Mouse (Mus musculus) spleen, adult 18-20 months (tissue): ENCODE measurements around the gene 1700008O03Rik.

ENCODE experiments used
- DNase-seq, 2 experiments: peaks; one replicate each; pipeline ENCODE4 v3.0.0; 2022; ENCODE audit warnings: mixed read lengths in 2 of 2

1700008O03Rik gene

DNA sequence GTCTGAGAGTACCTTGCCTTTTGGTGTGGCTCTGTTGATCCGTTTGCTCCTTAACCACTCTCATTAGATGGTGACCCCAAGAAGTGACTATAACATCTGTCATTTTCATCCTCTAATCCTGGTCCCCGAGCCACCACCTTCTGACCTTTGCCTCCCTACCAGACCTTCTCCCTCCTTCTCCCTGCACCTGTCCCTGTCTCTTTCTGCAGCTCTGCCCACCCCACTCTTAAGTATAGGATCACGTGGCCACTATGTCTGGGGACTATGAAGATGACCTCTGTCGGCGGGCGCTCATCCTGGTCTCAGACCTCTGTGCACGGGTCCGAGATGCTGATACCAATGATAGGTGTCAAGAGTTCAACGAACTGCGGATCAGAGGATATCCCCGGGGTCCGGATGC lies at the start of gene 1700008O03Rik:
Gene 1700008O03Rik (minus strand): TSS at position 101 of the 400 bp plus-strand sequence.
- no peak for DNase-seq

DNA sequence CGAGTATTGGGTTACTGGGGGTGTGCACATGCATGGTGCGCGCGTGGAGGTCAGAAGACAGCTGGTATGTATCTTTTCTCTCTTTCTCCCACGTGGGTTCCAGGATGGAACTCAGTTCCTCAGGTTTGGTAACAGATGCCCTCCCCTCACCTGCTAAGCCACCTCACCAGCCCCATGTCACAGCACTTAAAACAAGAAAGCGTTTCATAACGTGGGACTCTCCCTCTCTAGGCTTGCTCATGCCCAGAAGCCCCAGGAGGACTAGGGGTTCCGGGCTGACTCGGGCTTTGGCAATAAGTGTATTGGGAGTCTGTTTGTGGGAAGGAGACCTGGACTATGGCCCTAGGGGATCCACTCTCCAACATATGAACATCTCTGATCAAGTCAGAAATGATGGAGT lies 48.5 kb upstream of the 1700008O03Rik start:
- no peak for DNase-seq

DNA sequence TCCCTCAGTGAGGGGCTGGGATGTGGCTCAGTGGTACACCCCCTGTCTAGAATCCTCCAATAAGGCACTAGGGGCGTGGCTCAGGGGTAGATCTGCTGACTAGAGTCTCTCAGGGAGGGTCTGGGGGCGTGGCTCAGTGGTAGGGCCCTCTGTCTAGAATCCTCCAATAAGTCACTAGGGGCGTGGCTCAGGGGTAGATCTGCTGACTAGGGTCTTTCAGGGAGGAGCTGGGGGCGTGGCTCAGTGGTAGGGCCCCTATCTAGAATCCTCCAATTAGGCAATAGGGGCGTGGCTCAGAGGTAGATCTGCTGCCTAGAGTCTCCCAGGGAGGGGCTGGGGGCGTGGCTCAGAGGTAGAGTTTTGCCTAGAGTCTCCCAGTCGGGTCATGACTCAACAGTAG lies 47.8 kb upstream of the 1700008O03Rik start:
- no peak for DNase-seq

DNA sequence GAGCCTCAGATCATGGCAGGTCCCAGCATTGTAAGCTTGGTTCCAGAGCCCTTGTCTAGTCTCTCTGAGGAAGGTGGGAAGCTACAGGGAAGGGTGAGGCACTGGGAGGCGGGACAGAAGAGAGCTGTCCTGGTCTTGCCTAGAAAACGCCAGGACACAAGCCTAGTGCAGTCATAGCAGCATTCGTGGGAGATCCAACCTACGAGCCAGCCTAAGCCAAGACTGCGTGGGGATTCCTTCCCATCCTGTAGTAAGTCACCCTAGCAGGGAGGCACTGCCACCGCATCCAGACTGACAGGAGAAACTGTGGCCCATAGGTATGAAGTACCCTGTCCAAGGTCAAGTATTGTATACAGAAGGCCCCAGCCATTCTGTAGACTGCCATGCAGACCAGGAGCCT lies 46.9 kb upstream of the 1700008O03Rik start:
- DNase-seq: no peak

DNA sequence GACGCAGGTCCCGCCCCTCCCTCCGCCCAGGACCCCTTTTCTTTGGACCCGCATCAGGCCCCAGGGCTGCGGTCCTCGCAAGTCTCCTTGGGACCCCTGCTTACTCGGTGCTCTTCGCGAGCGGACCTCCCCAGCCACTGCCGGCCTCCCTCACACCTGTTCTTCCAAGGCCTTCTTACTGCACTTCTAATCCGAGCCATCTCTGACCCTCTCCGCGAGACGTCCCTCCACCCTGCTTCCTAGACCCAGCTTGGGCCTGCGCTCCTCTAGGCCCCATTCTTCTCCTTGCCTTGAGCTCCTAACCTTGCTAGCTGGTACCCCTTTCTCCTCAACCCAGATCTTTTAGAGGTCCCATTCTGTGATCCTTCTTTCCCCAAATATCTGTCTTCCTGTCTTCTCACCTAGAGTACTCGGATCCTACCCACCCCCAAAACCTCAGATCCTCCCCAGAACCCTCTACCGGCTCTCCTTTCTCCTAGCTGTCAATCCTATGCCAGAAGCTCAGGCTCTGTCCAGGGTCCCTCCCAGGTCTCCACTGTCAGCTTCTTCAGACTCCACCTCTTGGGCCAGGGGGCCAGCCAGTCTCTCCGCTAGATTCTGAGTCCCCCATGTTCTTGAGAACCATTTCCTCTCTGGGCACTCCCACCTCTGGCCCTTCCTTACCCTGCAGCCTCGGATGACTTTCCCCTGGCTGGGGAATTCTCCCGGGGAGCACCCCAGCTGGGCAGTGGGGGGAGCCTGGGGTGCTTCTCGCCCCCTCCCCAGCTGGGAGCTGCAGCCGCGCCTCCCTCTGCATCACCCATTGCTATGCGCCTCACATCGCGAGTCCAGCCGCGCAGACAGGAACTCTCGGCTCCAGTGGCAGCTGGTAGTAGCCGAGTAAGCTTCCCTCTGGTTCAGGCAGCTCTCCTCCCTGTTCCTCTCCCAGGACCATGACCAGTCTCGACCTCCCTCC lies 44.2 kb upstream of the 1700008O03Rik start:
- DNase-seq: no peak

DNA sequence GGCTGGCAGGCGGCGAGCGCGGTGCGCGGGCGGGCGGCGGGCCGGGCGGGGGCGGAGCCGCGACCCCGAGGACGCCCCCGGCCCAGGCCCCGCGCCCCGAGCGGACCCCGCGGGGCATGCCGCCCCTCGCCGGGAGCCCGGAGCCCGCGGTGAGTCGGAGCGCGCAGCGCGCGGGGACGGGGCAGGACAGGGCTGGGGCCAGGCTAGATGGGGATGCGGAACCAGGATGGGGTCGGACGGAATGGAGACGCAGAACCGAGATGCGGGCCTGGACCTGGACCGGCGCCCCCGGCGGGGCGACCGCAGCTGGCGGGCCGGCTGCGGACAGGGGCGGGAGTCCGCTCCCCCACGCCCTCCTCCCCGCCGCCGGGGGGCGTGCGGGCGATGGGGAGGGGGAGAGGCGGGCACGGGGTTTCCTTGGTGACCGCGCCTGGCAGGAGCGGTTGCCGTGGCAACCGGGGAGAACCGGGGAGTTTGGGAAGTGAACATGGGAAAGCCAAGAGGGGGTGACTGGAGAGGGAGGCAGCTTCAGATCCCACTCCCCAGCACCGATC lies 43.4 kb upstream of the 1700008O03Rik start, which contains the start of gene Lrrc4b:
Gene Lrrc4b (plus strand): TSS at position 51 of the 554 bp plus-strand sequence.
- no peak for DNase-seq

DNA sequence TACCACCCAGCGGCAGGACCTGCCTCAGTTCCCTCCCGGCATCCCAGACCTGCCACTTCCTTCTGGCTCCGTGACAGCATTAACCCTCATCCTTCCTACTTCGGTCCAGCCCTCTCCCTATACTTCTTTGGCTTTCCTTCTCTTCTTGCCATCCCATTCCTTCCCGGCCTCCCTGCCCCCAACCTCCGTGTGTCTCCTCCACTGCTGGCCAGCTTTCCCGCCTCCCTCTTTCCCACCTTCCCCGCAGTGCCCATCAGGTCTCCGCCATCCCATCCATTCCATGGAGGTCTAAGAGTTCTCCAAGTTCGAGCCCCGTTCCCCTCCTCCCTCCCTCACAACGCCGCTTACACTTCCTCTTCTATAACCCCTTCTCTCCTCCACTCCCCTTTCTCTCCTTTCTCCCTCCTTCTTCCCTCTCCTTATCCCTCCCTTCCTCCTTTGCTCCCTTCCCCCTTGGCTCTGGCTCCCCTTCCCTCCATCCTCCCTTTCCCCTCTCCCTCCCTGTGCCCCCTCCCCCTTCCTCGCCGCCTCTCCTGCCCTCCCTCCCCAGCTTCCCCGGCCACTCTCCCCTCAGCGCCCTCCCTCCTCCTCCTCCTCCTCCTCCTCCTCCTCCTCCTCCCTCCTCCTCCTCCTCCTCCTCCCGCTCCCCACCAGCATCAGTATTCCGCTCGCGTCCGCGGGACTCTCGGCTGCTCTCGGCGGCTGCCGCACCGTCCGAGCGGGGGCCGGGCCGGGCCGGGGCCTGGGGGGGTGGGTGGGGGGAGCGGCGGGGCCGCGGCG lies 42.7 kb upstream of the 1700008O03Rik start:
- no peak for DNase-seq

DNA sequence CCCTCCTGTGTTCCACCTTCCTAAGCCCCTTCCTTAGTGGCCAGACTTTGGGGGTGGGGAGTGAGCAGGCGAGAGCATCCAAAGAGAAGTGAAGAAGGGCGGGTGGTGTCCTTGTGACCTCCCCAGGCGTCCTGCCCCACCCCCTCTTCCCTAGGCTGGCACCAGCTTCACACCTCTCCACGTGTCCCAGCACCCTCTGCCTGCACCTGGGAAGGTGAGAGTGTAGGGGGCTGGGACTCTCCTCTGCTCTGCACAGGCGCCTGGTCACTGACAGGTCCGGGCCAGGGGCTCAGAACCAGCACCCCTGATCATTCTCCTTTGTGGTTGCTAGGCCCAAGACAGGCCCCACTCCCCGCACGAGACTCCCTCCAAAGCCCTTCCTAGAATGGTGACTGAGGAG lies 42.0 kb upstream of the 1700008O03Rik start:
- DNase-seq: no peak

DNA sequence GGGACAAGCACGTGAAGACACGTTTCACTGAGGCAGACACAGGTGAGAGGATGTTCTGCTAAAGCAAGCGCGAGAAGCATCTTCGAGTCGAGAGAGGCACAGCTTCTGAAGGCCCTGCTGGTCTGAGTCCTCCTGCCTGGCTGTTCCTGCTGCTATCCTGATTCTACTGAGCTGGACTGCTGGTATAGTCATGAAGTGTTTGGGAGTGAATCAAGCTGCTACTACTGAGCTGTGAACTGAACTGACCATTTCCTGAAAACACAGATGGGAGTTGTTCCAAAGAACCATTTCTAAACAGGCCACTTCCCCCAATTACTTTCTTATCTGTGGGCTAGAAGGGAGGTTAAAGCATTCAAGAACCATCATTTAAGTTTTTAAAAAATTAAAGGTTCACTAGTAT lies 27.7 kb upstream of the 1700008O03Rik start:
- DNase-seq: no peak

DNA sequence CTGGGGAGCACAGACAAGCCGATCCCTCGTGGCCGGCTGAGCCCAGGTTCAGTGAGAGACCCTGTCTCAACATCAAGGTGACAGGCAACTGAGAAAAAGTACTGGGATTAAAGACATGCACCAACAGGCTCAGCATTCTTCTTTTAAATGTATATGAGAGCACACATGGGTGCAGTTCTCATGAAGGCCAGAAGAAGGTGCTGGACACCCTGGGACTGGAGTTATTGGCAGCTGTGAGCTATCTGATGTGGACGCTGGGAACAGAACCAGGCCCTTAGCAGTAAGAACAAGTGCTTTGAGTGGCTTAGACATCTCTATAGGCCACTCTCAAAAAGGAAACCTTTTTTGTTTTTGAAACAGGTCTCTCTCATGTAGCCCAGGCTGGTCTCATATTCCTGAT lies 25.5 kb upstream of the 1700008O03Rik start:
- no peak for DNase-seq

DNA sequence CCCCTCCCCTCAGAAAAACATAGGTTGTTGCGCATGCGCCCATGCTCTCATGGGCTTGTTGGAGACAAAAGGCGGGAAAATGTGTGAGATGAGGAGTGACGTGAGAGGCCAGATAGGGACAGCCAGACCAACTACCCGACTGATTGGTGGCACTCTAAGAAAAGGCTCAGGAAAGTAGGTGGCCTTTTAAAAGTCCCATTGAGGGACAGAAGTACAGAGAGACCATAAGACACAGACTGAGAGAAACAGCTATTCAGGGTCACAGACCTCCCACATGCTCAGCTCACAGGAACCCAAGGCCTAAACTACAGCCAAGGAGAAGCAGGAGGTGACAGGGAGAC lies 20.4 kb upstream of the 1700008O03Rik start:
- no peak for DNase-seq

DNA sequence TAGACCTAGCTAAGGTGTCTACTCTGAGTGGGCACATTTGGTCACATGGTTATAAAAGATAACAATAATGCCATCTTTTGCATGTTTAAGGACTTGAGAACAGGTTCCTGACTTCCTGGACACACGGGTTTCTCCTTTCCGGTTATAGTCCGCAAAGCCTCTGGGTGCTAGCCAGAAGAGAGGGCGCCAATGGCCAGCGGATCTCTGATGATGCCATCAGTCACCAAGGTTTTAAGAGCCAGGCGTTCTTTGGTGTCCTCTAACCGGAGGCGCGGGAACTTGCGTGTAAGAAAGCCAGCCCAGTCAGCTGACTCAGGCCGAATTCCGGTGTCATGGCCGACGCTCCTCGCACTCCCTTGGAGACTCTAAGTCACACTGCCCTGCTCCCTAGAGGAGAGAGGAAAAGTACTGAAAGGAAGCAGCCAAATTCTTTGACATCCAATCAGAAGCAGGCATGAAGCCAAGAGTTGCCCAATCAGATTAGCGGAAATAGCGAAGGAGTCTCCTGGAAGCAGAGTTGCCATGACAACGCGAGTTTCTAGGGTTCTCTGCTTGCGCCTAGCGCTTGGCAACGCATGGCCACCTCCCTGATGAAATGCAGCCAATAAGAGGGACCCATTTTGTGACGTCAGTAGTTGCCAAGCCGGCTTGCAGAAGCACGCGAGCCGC lies 19.9 kb upstream of the 1700008O03Rik start:
- DNase-seq: peak; percentile 61 to 64

DNA sequence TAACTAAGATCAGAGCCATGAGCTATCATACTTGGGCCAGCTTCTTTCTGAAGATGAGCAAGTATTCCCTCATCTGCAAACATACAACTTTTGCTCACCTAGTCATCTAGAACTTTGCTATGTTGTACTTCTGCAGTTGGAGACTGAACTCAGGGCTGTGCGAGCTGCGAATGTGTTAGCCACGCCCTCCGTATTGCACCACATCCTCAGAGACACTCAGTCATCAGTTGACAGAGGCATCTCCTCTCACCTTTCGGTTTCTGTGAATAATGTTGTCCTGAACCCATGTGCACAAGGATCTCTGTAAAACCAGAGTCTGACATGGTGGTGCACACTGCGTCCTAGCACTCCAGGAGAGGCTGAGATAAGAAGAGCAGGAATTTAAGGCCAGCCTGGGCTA lies 16.1 kb upstream of the 1700008O03Rik start:
- DNase-seq: no peak

DNA sequence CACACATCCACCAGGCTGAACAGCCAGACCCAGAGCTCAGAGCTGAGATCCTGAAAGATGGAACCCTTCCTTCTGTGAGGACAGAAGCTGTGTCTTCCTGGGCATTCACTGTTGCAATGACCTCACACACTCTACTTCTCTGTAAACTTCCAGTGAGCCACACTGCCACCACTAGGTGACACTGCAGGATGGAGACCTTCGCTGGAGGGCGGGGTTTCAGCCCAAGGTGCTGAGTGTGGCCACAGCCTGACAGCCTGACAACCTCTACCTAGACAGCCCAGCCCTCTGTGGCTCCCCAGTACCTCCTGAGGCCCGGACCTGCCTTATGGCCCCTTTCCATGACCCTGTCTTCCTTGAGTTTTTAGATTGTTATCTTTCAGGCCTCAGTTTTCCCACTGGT lies 12.9 kb upstream of the 1700008O03Rik start:
- DNase-seq: peak; percentile 43 to 60

DNA sequence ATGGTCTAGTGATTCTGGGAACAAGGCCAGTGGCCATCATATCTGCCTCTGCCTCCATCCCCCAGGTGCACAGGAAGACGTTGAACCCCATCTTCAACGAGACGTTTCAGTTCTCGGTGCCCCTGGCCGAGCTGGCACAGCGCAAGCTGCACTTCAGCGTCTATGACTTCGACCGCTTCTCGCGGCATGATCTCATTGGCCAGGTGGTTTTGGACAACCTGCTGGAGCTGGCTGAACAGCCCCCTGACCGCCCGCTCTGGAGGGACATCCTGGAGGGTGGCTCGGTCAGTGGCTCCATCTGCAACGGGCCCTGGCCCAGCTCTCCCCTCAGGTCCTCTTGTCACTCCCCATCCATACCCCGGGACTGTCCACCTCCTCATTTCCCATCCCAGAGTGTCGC lies 7.7 kb upstream of the 1700008O03Rik start:
- DNase-seq: no peak

DNA sequence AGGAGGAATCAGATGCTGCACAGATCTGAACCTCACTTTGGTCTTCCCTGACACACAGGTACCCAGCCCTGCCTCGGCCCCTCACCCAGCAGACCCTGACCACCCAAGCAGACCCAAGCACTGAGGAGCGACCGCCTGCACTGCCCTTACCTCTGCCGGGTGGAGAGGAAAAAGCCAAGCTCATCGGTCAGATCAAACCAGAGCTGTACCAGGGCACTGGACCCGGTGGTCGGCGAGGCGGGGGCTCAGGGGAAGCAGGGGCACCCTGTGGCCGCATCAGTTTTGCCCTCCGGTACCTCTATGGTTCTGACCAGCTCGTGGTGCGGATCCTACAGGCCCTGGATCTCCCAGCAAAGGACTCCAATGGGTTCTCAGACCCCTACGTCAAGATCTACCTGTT lies 6.7 kb upstream of the 1700008O03Rik start:
- DNase-seq: no peak

DNA sequence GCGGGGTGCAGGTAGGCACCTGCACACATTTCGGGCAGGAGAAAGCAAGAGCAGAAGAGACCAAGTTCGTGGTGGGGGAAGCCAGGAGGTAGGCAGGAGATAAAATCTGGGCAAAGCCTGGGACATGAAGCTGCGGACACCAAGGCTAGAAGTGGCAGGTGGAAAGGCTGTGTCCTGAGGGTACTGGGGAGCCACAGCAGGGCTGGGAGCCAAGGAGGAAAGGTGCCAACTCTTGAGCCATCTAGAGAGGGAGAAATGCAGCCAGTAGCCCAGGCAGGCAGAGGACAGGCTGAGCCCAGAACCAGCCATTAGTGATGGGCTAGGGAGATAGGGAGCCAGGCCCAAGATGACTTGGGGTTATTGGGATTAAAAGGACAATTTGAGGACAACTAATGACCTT lies 6.2 kb upstream of the 1700008O03Rik start:
- DNase-seq: no peak

DNA sequence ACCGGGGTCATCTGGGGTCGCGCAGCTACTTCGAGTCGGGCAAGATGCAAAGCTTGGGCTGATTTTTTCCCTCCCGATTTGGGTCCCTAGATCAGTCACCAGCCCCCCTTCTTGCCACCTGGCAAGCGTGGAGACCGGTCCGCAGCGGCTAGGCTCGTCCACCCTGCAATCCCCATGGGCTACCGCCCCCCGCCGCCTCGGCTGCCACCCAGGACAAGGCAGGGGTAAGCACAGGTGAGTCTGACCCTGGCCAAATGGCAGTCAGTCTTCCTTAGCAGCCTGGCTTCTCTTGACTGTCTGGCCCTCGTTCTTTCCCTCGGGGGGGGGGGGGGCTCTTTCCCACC lies 932 bp downstream of the 1700008O03Rik start:
- DNase-seq: no peak

DNA sequence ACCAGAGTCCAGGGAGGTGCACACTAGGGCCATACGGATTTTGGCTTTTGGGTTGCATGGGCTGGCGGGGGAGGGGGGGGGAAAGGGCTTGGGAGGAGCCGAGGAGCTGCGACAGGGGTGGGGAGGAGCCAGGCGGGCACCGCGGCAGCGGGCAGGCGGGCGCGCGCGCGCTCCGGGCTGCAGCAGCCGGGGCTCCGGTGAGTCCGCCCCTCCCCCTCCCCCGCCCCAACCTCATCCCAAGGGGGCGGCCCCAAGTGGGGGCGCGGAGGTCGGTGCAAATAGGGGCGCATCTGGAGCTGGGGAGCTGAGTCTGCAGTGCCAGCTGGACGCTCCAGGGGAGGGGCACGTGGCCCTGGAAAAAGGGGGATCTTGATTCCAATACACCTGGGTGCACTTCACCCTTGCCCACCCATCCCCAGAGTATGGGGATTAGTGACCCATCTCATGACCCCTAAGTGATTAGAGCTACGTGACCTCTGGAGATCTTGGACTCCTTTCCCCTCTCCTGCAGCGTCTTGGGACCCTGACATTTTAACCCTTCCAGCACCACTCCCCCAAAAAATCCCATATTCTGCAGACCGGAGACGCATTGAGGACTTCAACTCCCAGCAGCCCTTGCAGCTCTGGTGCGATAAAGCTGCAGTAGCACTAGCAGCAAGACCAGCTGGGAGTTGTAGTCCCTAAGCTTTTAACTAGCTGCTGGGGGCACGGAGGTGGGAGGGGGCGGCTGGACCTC lies 1.5 kb downstream of the 1700008O03Rik start, which contains the start of gene Syt3:
Gene Syt3 (plus strand): TSS at position 123 of the 736 bp plus-strand sequence.
- peak in 1 of 2 experiments; percentile 53 for DNase-seq

DNA sequence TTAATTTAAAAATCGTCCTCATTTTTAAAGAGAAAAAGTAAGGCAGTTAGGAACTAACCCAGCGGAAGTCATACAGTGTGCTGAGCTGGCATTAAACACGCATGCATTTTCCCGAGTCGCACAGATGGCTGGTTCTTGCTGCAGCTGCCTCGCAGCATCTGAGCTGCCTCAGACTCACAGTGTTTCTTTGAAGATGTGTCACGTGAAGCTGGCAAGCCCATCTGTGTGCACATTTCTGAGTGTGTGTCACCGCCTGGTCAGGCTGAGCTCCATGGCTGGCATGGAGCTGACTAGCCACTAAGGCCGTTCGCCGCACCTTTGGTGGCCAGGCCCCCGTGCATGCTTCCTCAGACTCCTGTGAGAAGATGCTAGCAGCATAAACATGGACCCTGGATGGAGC lies 3.1 kb downstream of the 1700008O03Rik start:
- DNase-seq: no peak

DNA sequence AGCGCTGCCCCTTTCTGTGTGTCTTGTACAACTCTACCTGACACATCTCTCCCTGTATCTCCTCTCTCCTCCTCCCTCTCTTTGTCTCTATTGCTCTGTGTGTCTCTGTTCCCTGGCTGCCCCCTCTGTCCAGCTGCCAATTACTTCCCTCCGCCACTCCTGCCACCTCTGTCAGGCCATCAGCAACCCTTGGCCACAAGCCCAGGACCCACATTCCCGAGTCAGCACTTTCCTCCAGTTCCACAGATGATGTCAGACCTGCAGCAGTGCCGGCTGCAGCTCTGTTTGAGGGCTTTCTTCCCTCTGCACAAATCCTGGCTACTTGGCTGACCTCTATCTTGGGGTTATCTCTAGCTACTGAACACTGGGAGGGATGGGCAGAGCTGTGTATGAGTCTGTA lies 7.3 kb downstream of the 1700008O03Rik start:
- no peak for DNase-seq

DNA sequence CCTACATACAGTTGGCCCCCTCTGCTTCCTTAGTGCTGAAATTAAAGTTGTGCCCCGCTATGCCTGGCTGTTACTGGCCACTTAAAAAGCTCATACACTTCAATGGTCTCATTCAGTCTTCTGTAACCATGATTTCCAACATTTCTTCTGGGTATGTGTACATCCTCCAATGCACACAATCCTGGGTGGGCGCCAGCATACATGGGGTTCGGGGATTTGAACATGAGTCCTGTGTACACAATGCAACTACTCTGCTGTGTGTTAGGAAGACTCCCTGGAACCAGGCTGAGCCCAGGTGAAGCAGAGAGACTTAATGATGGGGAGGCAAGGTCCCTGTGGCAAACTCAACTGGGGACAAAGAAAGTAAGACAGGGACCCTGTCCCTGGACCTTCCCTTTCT lies 9.8 kb downstream of the 1700008O03Rik start:
- no peak for DNase-seq
